Mouse (Mus musculus) CH12.LX (cell line): Measurements from ENCODE around the gene Arnt. TPM values are rescaled to one million over a fixed set of nuclear protein-coding genes. Genes with fewer than 3 reads are reported as not detected.

Experiments
- DNase-seq: peaks from one replicate; pipeline ENCODE4 v3.0.0-alpha.2; 2013; ENCODE audit errors: extremely low read depth
- H3K27ac ChIP-seq: 2 replicates; pipeline ENCODE4 v1.5.1; 2012; ENCODE audit warnings: low read depth, mild to moderate bottlenecking, control low read depth, moderate library complexity; ENCODE audit not compliant: insufficient read depth
- H3K27me3 ChIP-seq: replicated peaks from 2 replicates; pipeline ENCODE3; 2012; ENCODE audit warnings: inconsistent platforms
- H3K36me3 ChIP-seq, 2 experiments: replicated peaks in 1 of 2; 2 replicates each; pipeline versions ENCODE3 to v1.6.1; 2012; ENCODE audit warnings: inconsistent platforms in 1 of 2, low read length in 1 of 2, mild to moderate bottlenecking in 1 of 2, mixed read lengths in 1 of 2, moderate library complexity in 1 of 2; ENCODE audit not compliant: control insufficient read depth in 1 of 2, insufficient read depth in 1 of 2
- H3K4me1 ChIP-seq, 2 experiments: 2 replicates each; pipeline ENCODE4 v1.6.1; 2012; ENCODE audit warnings: inconsistent platforms in 1 of 2, moderate library complexity in 1 of 2; ENCODE audit not compliant: insufficient read depth in 2 of 2, control insufficient read depth in 1 of 2
- H3K4me2 ChIP-seq: 2 replicates; pipeline ENCODE4 v1.6.1; 2012; ENCODE audit warnings: low read depth, mild to moderate bottlenecking, control low read depth; ENCODE audit not compliant: poor library complexity, insufficient read depth, severe bottlenecking
- H3K4me3 ChIP-seq, 3 experiments: fragments of 150-350 bp in 1 of 3; sonication (generic) in 1 of 3; replicated peaks in 1 of 3; 2 replicates each; pipeline versions ENCODE3 to v1.5.1; 2011 to 2012; ENCODE audit warnings: low read depth in 2 of 3, low read length in 2 of 3, mild to moderate bottlenecking in 2 of 3, moderate library complexity in 2 of 3, control low read depth in 1 of 3, improper control_type of control experiment in 1 of 3, inconsistent platforms in 1 of 3, mixed read lengths in 1 of 3; ENCODE audit not compliant: poor library complexity in 1 of 3
- H3K79me2 ChIP-seq: replicated peaks from 2 replicates; pipeline ENCODE4 v1.6.1; 2012; ENCODE audit warnings: mild to moderate bottlenecking, moderate library complexity; ENCODE audit not compliant: control insufficient read depth, poor library complexity, insufficient read depth, severe bottlenecking; ENCODE audit errors: extremely low read depth
- H3K9ac ChIP-seq: 2 replicates; pipeline ENCODE4 v1.6.1; 2012; ENCODE audit warnings: low read depth, mild to moderate bottlenecking, control low read depth, moderate library complexity; ENCODE audit not compliant: insufficient read depth
- H3K9me3 ChIP-seq: replicated peaks from 2 replicates; pipeline ENCODE3; 2012; ENCODE audit warnings: low read length, inconsistent platforms, mixed read lengths
- BHLHE40 ChIP-seq: IDR thresholded peaks from 2 replicates; pipeline ENCODE4 v1.6.1; 2011; ENCODE audit warnings: mild to moderate bottlenecking, low read depth, low read length, improper control_type of control experiment
- CHD1 ChIP-seq: IDR thresholded peaks from 2 replicates; pipeline ENCODE4 v1.6.1; 2012; ENCODE audit warnings: low read depth, low read length, improper control_type of control experiment, inconsistent platforms
- E2F4 ChIP-seq: IDR thresholded peaks from 2 replicates; pipeline ENCODE4 v1.6.1; 2011; ENCODE audit warnings: low read depth, low read length, improper control_type of control experiment; ENCODE audit not compliant: insufficient replicate concordance
- ELF1 ChIP-seq: IDR thresholded peaks from 2 replicates; pipeline ENCODE4 v1.6.1; 2014; ENCODE audit warnings: low read depth, mild to moderate bottlenecking, inconsistent platforms, low read length, improper control_type of control experiment
- ETS1 ChIP-seq: conservative IDR thresholded peaks from 2 replicates; pipeline ENCODE4 v1.6.1; 2012; ENCODE audit warnings: low read depth, mild to moderate bottlenecking, inconsistent platforms, low read length, improper control_type of control experiment, moderate library complexity
- GABPA ChIP-seq: IDR thresholded peaks from 2 replicates; pipeline ENCODE4 v1.6.1; 2012; ENCODE audit warnings: low read depth, low read length, improper control_type of control experiment, inconsistent platforms; ENCODE audit not compliant: insufficient replicate concordance
- HCFC1 ChIP-seq: IDR thresholded peaks from 2 replicates; pipeline ENCODE4 v1.6.1; 2012; ENCODE audit warnings: low read depth, mild to moderate bottlenecking, inconsistent platforms, low read length, improper control_type of control experiment
- JUND ChIP-seq: conservative IDR thresholded peaks from 2 replicates; pipeline ENCODE4 v1.6.1; 2011; ENCODE audit warnings: low read depth, low read length, improper control_type of control experiment
- MAX ChIP-seq: IDR thresholded peaks from 2 replicates; pipeline ENCODE4 v1.6.1; 2011; ENCODE audit warnings: low read length, improper control_type of control experiment
- MEF2A ChIP-seq: IDR thresholded peaks from 2 replicates; pipeline ENCODE4 v1.6.1; 2014; ENCODE audit warnings: low read depth, mild to moderate bottlenecking, inconsistent platforms, low read length, improper control_type of control experiment, borderline replicate concordance
- NRF1 ChIP-seq: IDR thresholded peaks from 2 replicates; pipeline ENCODE4 v1.6.1; 2014; ENCODE audit warnings: low read depth, mild to moderate bottlenecking, inconsistent platforms, low read length, improper control_type of control experiment, moderate library complexity
- POLR2A ChIP-seq: IDR thresholded peaks from 2 replicates; pipeline ENCODE4 v1.6.1; 2011; ENCODE audit warnings: low read depth, mild to moderate bottlenecking, improper control_type of control experiment, low read length
- SIN3A ChIP-seq: IDR thresholded peaks from 2 replicates; pipeline ENCODE4 v1.6.1; 2012; ENCODE audit warnings: low read length, improper control_type of control experiment, inconsistent platforms
- TBP ChIP-seq: conservative IDR thresholded peaks from 2 replicates; pipeline ENCODE4 v1.6.1; 2011; ENCODE audit warnings: low read depth, low read length, improper control_type of control experiment
- TCF12 ChIP-seq: IDR thresholded peaks from 2 replicates; pipeline ENCODE4 v1.6.1; 2014; ENCODE audit warnings: low read depth, mild to moderate bottlenecking, inconsistent platforms, low read length, improper control_type of control experiment
- UBTF ChIP-seq: IDR thresholded peaks from 2 replicates; pipeline ENCODE4 v1.6.1; 2012; ENCODE audit warnings: low read depth, mild to moderate bottlenecking, inconsistent platforms, low read length, improper control_type of control experiment, moderate library complexity
- ZC3H11A ChIP-seq: IDR thresholded peaks from 2 replicates; pipeline ENCODE4 v1.6.1; 2012; ENCODE audit warnings: low read depth, mild to moderate bottlenecking, inconsistent platforms, low read length, improper control_type of control experiment
- ZKSCAN1 ChIP-seq: IDR thresholded peaks from 2 replicates; pipeline ENCODE4 v1.6.1; 2012; ENCODE audit warnings: low read depth, inconsistent platforms, low read length, improper control_type of control experiment, borderline replicate concordance
- ZMIZ1 ChIP-seq: IDR thresholded peaks from 2 replicates; pipeline ENCODE4 v1.6.1; 2012; ENCODE audit warnings: low read depth, mild to moderate bottlenecking, inconsistent platforms, low read length, improper control_type of control experiment
- ZNF384 ChIP-seq: IDR thresholded peaks from 2 replicates; pipeline ENCODE4 v1.6.1; 2012; ENCODE audit warnings: low read depth, low read length, improper control_type of control experiment, inconsistent platforms
- dilution Hi-C: fragments of 300-500 bp; cut with MboI; formaldehyde crosslinking; loops from 2 replicates; pipeline ENCODE4 v1.14.3; 2020; ENCODE audit warnings: low sequenced_read_pairs; ENCODE audit not compliant: extremely low pct_unique_long_range_greater_than_20kb, extremely low pct_ligation_motif_present
- in situ Hi-C: fragments of 300-500 bp; cut with MboI; formaldehyde crosslinking; loops from 3 replicates; pipeline ENCODE4 v1.14.3; 2019; ENCODE audit warnings: low sequenced_read_pairs, low pct_ligation_motif_present, low pct_unique_long_range_greater_than_20kb, mixed read lengths
- polyA plus RNA-seq: library from polyadenylated mRNA; unstranded; fragments of >175 nt; gene quantifications from 2 replicates; pipeline ENCODE4 v1.2.1, GENCODE M21; 2012; ENCODE audit warnings: low read depth; ENCODE audit not compliant: insufficient read length
- total RNA-seq, 2 experiments: library from RNA; depleted of rRNA; stranded (reverse); fragments of 300-350 nt in 1 of 2; fragments of >200 nt in 1 of 2; gene quantifications; 2 replicates each; pipeline ENCODE4 v1.2.3; 2012 to 2014

Gene Arnt
- total and polyA plus RNA-seq, 3 experiments = 12.4 to 27.7 (median 13.2) TPM

- Histone ChIP-seq H3K27me3 (no peaks in the 10 kb centered on the region), H3K9ac (no peak overlapping the region), H3K4me3 (no peak overlapping the region), H3K79me2 (peaks cover 25% of the 10 kb centered on the region), H3K27ac (no peak overlapping the region), H3K4me2 (no peak overlapping the region), H3K9me3 (no peaks in the 10 kb centered on the region), H3K4me1 (peaks cover 2 to 16% of the 10 kb centered on the region in 2 experiments), H3K36me3 (peaks cover 2 to 39% of the 10 kb centered on the region in 2 experiments)
- no peak for DNase-seq
- dilution Hi-C loops = no loop called here
- in situ Hi-C loops = no loop called here
- TF ChIP-seq E2F4 (no peak), TBP (no peak), BHLHE40 (no peak), POLR2A (no peak), ZMIZ1 (no peak), TCF12 (no peak), HCFC1 (no peak), MAX (no peak), SIN3A (no peak), MEF2A (no peak), ZC3H11A (no peak), NRF1 (no peak), ZKSCAN1 (no peak), ETS1 (no peak), CHD1 (no peak)
These were observed 8.4 kb downstream of the Arnt start for GRCm38 (mm10) chr3:95442406-95443117.

- Histone ChIP-seq H3K9me3 (no peaks in the 10 kb centered on the region), H3K4me3 (no peak overlapping the region), H3K27ac (no peak overlapping the region), H3K79me2 (peaks cover 14% of the 10 kb centered on the region), H3K4me1 (peaks cover 2 to 16% of the 10 kb centered on the region in 2 experiments), H3K27me3 (no peaks in the 10 kb centered on the region), H3K9ac (no peak overlapping the region), H3K4me2 (no peak overlapping the region), H3K36me3 (peaks cover 6 to 34% of the 10 kb centered on the region in 2 experiments)
- no peak for TF ChIP-seq BHLHE40
- TF ChIP-seq ZNF384 = no peak
- no peak for TF ChIP-seq GABPA
- no peak for TF ChIP-seq JUND
- no peak for TF ChIP-seq CHD1
- TF ChIP-seq ELF1 = no peak
- TF ChIP-seq UBTF = no peak
- no peak for TF ChIP-seq TCF12
- DNase-seq = no peak
- in situ Hi-C loops (no loop called here), dilution Hi-C loops (no loop called here)
These were observed 11.1 kb downstream of the Arnt start for GRCm38 (mm10) chr3:95445311-95445710.
